Mouse (Mus musculus): Measurements from ENCODE around the gene Farp2. TPM values are rescaled to one million over a fixed set of nuclear protein-coding genes. Genes with fewer than 3 reads are reported as not detected.
A peak's percentile ranks its signal among the peaks of the same experiment; 100 is the strongest.
"Not testable (repeated sequence)": the region's sequence is repeated elsewhere in the genome, so short reads cannot be mapped to it uniquely, and the experiment has no call there.

Farp2 gene
- polyA plus RNA-seq, 1 experiment = 10.4 TPM

DNA sequence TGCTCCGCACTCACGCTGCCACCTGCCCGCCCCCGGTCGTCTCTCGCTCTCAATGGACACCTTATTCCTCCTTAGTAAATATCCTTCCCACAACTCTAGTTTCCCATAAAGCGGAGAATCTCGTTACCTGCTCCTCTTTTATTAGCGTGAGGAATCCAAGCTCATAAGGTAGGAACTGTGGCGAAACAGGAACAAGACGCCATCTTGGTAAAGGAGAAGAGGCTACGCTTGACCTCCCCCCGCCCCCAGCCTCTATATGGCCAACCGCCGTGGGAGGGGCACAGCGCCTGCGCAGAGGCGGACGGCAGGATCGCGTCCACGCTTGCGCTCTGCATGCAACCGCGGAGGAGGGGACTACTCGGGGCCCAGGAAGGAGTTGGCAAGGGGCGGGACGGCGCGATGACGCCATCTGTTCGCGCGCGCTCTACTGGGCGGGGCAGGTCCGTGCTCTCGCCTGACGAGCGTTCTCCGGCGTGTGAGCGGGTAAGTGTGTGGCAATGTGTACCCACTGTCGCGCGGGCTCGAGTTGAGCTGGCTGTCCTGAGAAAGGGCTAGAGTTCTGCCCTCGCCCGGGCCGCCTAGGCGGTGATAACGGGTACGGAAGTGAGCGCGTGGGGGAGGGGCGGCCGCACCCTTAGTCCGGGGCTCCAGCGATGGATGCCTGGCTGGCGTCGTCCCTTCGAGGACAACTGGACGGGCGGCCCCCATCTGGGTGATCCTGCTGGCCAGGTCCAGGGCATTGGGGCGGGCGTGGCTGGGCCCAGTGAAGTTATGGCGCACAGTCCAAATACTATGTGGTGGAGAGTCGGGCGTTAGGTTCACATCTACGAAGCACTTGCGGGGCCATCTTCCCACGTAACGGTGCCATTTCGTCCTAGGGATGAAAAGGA, 33.0 kb upstream of the Farp2 start, which contains the start of gene Hdlbp:
Gene Hdlbp (minus strand): TSS at position 230 of the 890 bp plus-strand sequence.
- TF ChIP-seq POLR2A (IDR thresholded peaks at IDR 0.05; ENCODE audit: low read depth, low read length) (peak; percentile 62), CTCF (conservative IDR thresholded peaks at IDR 0.05; ENCODE audit: insufficient read depth, insufficient read length, low read depth, low read length) (no peak)

DNA sequence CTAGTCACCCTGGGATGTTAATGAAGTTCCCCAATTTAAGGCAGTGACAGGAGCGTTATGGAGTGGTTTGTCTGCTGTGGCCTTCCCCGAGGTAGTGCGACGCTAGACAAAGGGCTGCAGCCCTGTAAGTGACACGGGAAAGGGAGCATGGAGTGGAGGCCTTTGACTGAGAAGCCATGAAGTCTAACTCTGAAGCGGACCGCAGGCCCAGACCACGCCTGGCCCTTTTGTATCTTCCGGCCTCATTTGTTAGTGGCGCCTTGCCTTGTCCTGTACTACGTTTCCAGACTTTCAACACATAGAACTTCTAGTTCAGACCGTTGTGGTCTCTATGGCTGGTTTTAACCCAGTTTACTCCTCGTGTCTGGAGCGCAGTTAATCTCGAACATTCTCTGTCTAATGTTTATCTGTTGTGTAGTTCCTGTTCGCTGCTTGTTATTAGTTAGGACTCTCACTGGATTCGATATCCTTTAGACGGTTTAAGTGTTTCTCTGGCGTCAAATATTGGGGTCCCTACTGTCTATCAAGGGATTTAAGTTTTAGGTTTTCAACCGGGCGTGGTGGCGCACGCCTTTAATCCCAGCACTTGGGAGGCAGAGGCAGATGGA, 32.3 kb upstream of the Farp2 start:
- peak overlapping the region; percentile 94 for H3K4me3 ChIP-seq (ENCODE audit: insufficient read depth, low read depth, low read length)
- TF ChIP-seq POLR2A (IDR thresholded peaks at IDR 0.05; ENCODE audit: low read depth, low read length) = no peak
- TF ChIP-seq CTCF (conservative IDR thresholded peaks at IDR 0.05; ENCODE audit: insufficient read depth, insufficient read length, low read depth, low read length) = no peak
- peak overlapping the region; percentile 89; the same call in 1 of the 2 replicates for H3K27ac ChIP-seq (ENCODE audit: insufficient read depth, low read depth, low read length)
- no peaks in the 10 kb centered on the region for H3K36me3 ChIP-seq (ENCODE audit: control insufficient read depth, insufficient read depth, low read length)
- peak; percentile 38 for DNase-seq
- H3K4me1 ChIP-seq (ENCODE audit: control insufficient read depth, insufficient read depth, low read length) = no peaks in the 10 kb centered on the region
- no peaks in the 10 kb centered on the region for H3K27me3 ChIP-seq (replicated peaks; ENCODE audit: control insufficient read depth, insufficient read depth, low read length)
- 3% methylated on average over 23 of the region's 23 CpGs for WGBS

More for the DNA sequence above, 33.0 kb upstream of the Farp2 start, which contains the start of gene Hdlbp:
- H3K36me3 ChIP-seq (ENCODE audit: control insufficient read depth, insufficient read depth, low read length) = no peaks in the 10 kb centered on the region
- H3K4me3 ChIP-seq (ENCODE audit: insufficient read depth, low read depth, low read length) = peak within 1 kb of the TSS; percentile 94
- H3K27ac ChIP-seq (ENCODE audit: insufficient read depth, low read depth, low read length) = peak within 1 kb of the TSS; percentile 97
- under 1% methylated on average over 74 of the region's 74 CpGs for WGBS
- H3K4me1 ChIP-seq (ENCODE audit: control insufficient read depth, insufficient read depth, low read length) = no peaks in the 10 kb centered on the region
- H3K27me3 ChIP-seq (replicated peaks; ENCODE audit: control insufficient read depth, insufficient read depth, low read length) = no peaks in the 10 kb centered on the region
- peak; percentile 99 for DNase-seq

- not testable (repeated sequence) for H3K36me3 ChIP-seq (ENCODE audit: control insufficient read depth, insufficient read depth, low read length); H3K27ac ChIP-seq (ENCODE audit: insufficient read depth, low read depth, low read length); H3K4me3 ChIP-seq (ENCODE audit: insufficient read depth, low read depth, low read length); DNase-seq; H3K27me3 ChIP-seq (replicated peaks; ENCODE audit: control insufficient read depth, insufficient read depth, low read length); H3K4me1 ChIP-seq (ENCODE audit: control insufficient read depth, insufficient read depth, low read length)
- WGBS = 61% methylated on average over 3 of the region's 3 CpGs
These were observed 25.6 kb upstream of the Farp2 start for GRCm38 (mm10) chr1:93486302-93486701.

DNA sequence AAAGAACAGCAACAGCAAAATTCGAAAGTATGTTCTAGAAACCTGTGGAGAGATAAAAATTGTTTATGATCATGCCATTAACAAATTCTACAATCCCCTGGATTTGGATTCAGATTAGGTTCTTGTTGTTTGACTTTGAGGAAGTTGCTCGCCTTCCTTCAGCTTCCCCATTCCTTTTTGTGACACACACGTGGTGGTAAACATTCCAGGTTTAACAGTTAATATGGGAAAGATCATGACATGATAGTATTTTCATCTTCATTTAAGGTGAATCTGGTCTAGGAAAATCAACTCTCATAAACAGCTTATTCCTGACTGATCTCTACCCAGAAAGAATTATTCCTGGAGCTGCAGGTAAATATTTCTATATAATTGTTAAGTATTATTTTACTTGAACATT, 16.6 kb upstream of the Farp2 start:
- no peak overlapping the region for H3K27ac ChIP-seq (ENCODE audit: insufficient read depth, low read depth, low read length)
- 80% methylated on average over 3 of the region's 3 CpGs for WGBS
- no peak overlapping the region for H3K4me3 ChIP-seq (ENCODE audit: insufficient read depth, low read depth, low read length)
- TF ChIP-seq POLR2A (IDR thresholded peaks at IDR 0.05; ENCODE audit: low read depth, low read length) (no peak), CTCF (conservative IDR thresholded peaks at IDR 0.05; ENCODE audit: insufficient read depth, insufficient read length, low read depth, low read length) (no peak)
- H3K36me3 ChIP-seq (ENCODE audit: control insufficient read depth, insufficient read depth, low read length) = peaks cover 6% of the 10 kb centered on the region
- H3K4me1 ChIP-seq (ENCODE audit: control insufficient read depth, insufficient read depth, low read length) = 0 out of 2 replicates have a peak, but pooled peaks cover 3% of the 10 kb centered on the region
- no peaks in the 10 kb centered on the region for H3K27me3 ChIP-seq (replicated peaks; ENCODE audit: control insufficient read depth, insufficient read depth, low read length)
- no peak for DNase-seq

DNA sequence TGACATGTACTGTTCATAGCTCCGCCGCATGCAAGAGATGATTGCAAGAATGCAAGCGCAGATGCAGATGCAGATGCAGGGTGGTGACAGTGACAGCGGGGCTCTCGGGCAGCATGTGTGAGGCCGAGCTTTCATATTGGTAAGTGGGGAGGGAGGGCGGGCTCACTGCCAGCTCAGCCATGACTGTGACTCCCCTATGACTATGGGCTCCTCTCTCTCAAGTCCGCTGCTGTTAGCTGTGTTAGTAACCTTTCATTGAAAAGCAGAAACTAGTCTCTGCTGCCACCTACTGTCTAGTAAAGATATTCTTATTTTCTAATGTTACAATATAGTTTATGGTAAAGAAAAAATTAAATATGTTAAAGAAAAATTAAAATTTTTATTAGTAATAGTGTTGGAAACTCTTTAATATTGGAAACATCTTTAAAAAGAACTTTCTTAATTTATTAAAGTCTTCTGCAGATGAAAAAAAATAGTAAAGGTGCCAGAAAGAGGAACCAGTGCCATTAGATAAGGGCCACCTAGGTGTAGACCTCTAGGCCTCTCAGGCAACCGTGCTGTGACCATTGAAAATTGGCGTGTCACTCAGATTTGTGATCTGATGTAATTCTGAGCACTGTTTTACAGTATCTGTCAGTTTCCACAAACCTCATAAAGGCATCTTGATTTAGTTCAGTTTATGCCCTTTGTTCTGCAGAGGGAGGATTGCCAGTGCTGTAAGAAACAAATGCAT, 4.8 kb upstream of the Farp2 start:
- Histone ChIP-seq H3K4me3 (ENCODE audit: insufficient read depth, low read depth, low read length) (no peak overlapping the region), H3K27ac (ENCODE audit: insufficient read depth, low read depth, low read length) (no peak overlapping the region), H3K27me3 (replicated peaks; ENCODE audit: control insufficient read depth, insufficient read depth, low read length) (no peaks in the 10 kb centered on the region), H3K36me3 (ENCODE audit: control insufficient read depth, insufficient read depth, low read length) (peaks cover 4% of the 10 kb centered on the region), H3K4me1 (ENCODE audit: control insufficient read depth, insufficient read depth, low read length) (peaks cover 4% of the 10 kb centered on the region; the same call in 1 of the 2 replicates)
- WGBS = 46% methylated on average over 10 of the region's 10 CpGs
- TF ChIP-seq CTCF (conservative IDR thresholded peaks at IDR 0.05; ENCODE audit: insufficient read depth, insufficient read length, low read depth, low read length) (0 out of 2 replicates have a peak, but pooled peaks have one; percentile 18), POLR2A (IDR thresholded peaks at IDR 0.05; ENCODE audit: low read depth, low read length) (no peak)
- peak; percentile 55 for DNase-seq

GRCm38 (mm10) chr1:93508576-93508975, 3.3 kb upstream of the Farp2 start:
- not testable (repeated sequence) for H3K4me3 ChIP-seq (ENCODE audit: insufficient read depth, low read depth, low read length); H3K36me3 ChIP-seq (ENCODE audit: control insufficient read depth, insufficient read depth, low read length); DNase-seq; H3K27ac ChIP-seq (ENCODE audit: insufficient read depth, low read depth, low read length); H3K4me1 ChIP-seq (ENCODE audit: control insufficient read depth, insufficient read depth, low read length); H3K27me3 ChIP-seq (replicated peaks; ENCODE audit: control insufficient read depth, insufficient read depth, low read length)
- 21% methylated on average over 1 of the region's 1 CpGs for WGBS

DNA sequence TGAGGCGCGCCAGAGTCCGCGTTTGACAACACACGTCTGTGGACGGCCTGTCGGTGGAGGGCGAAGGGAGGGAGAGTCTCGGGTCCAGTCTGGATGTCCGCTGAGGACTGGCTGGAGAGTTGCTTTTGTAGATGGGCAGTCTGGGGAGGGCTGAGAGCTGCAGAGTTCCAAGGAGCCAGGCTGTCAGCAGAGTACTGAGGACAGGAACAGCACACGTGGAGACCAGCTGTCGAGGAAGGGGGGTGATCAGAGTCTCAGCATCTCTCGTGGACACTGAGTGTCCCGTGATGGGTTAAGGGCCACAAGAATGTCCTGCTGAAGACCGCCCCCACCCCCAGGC, 442 bp downstream of the Farp2 start:
- WGBS = under 1% methylated on average over 15 of the region's 15 CpGs
- no peaks in the 10 kb centered on the region for H3K27me3 ChIP-seq (replicated peaks; ENCODE audit: control insufficient read depth, insufficient read depth, low read length)
- no peak for DNase-seq
- peak overlapping the region; percentile 94 for H3K4me3 ChIP-seq (ENCODE audit: insufficient read depth, low read depth, low read length)
- H3K36me3 ChIP-seq (ENCODE audit: control insufficient read depth, insufficient read depth, low read length) = no peaks in the 10 kb centered on the region
- H3K4me1 ChIP-seq (ENCODE audit: control insufficient read depth, insufficient read depth, low read length) = peaks cover 9% of the 10 kb centered on the region; the same call in 1 of the 2 replicates
- peak overlapping the region; percentile 39 for H3K27ac ChIP-seq (ENCODE audit: insufficient read depth, low read depth, low read length)
- TF ChIP-seq CTCF (conservative IDR thresholded peaks at IDR 0.05; ENCODE audit: insufficient read depth, insufficient read length, low read depth, low read length) (no peak), POLR2A (IDR thresholded peaks at IDR 0.05; ENCODE audit: low read depth, low read length) (no peak)

Data from kidney, adult 2 months (tissue).